Mouse (Mus musculus): ENCODE measurements around the gene Vmn1r55. TPM values are rescaled to one million over a fixed set of nuclear protein-coding genes. Genes with fewer than 3 reads are reported as not detected.
"Not testable (repeated sequence)": the region's sequence is repeated elsewhere in the genome, so short reads cannot be mapped to it uniquely, and the experiment has no call there.

The Vmn1r55 gene
- 0.01 TPM in 1 of 2 replicates, not detected in the other for polyA plus RNA-seq (2015; fragmentation: Nextera tagmentation; extraction: Ambion mirVana)

DNA sequence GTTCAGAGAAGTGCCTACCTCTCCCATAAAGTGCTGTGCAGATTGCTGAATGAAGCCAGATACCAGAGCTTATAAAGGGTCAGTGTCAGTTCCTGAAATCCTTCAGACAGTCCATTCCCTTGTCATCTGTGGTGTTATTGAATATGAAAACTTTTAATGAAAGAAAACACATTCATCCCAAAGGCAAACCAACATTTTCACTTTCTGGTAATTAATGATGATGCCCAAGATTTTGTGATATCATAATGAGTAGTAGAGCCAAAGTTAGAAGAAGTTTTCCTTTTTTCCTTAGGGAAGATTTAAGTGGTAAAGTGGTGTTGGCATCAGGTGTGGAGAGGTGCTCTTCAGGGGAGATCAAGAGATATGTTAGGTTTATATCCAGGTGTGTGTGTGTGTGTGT is at the start of gene Vmn1r55:
Vmn1r55 (minus strand) TSS at position 101 of the 400 bp plus-strand sequence.
- not testable (repeated sequence) for H3K9me3 ChIP-seq; ATAC-seq (replicated peaks); H3K4me3 ChIP-seq; H3K4me1 ChIP-seq; H3K27ac ChIP-seq (replicated peaks); H3K4me2 ChIP-seq (replicated peaks); H3K27me3 ChIP-seq; H3K36me3 ChIP-seq; H3K9ac ChIP-seq (replicated peaks)

- not testable (repeated sequence) for H3K4me2 ChIP-seq (replicated peaks); H3K36me3 ChIP-seq; H3K27me3 ChIP-seq; ATAC-seq (replicated peaks); H3K4me3 ChIP-seq; H3K9me3 ChIP-seq; H3K9ac ChIP-seq (replicated peaks); H3K4me1 ChIP-seq; H3K27ac ChIP-seq (replicated peaks)
Measured at GRCm38 (mm10) chr7:5196647-5197046, 47.2 kb upstream of the Vmn1r55 start, which contains the start of gene Vmn1r56. Gene Vmn1r56, minus strand, starts transcription at chr7:5196747.

GRCm38 (mm10) chr7:5125549-5126406 is 23.7 kb downstream of the Vmn1r55 start, which contains the start of gene Rasl2-9:
Gene Rasl2-9, minus strand, starts transcription at chr7:5125950.
- H3K4me1 ChIP-seq = 0 out of 2 replicates have a peak, but pooled peaks cover 6% of the 10 kb centered on the region
- peak within 1 kb of the TSS; percentile 63 for H3K4me2 ChIP-seq (replicated peaks)
- no peaks in the 10 kb centered on the region for H3K9me3 ChIP-seq
- peak; percentile 81 for ATAC-seq (replicated peaks)
- no peaks in the 10 kb centered on the region for H3K36me3 ChIP-seq
- peak within 1 kb of the TSS; percentile 45 for H3K4me3 ChIP-seq
- 19% methylated on average over 42 of the region's 42 CpGs for WGBS
- H3K27ac ChIP-seq (replicated peaks) = no peak within 1 kb of the TSS
- no peaks in the 10 kb centered on the region for H3K27me3 ChIP-seq
- peak within 1 kb of the TSS; percentile 46; the same call in 1 of the 2 replicates for H3K9ac ChIP-seq (replicated peaks)

- Histone ChIP-seq H3K4me3 (no peak overlapping the region), H3K4me1 (0 out of 2 replicates have a peak, but pooled peaks cover 6% of the 10 kb centered on the region), H3K27ac (replicated peaks) (no peak overlapping the region), H3K4me2 (replicated peaks) (no peak overlapping the region), H3K36me3 (no peaks in the 10 kb centered on the region), H3K9ac (replicated peaks) (no peak overlapping the region), H3K9me3 (no peaks in the 10 kb centered on the region), H3K27me3 (no peaks in the 10 kb centered on the region)
- 90% methylated on average over 8 of the region's 8 CpGs for WGBS
- ATAC-seq (replicated peaks) = no peak
Measured at GRCm38 (mm10) chr7:5125078-5125477, 24.4 kb downstream of the Vmn1r55 start.

- Histone ChIP-seq H3K9ac (replicated peaks) (no peak within 1 kb of the TSS), H3K27me3 (no peaks in the 10 kb centered on the region), H3K27ac (replicated peaks) (no peak within 1 kb of the TSS), H3K4me3 (no peak within 1 kb of the TSS), H3K36me3 (no peaks in the 10 kb centered on the region), H3K4me1 (no peaks in the 10 kb centered on the region), H3K9me3 (no peaks in the 10 kb centered on the region), H3K4me2 (replicated peaks) (no peak within 1 kb of the TSS)
- 89% methylated on average over 3 of the region's 3 CpGs for WGBS
- no peak for ATAC-seq (replicated peaks)
Measured at GRCm38 (mm10) chr7:5116850-5117249, 32.6 kb downstream of the Vmn1r55 start, which contains the start of gene Rfpl4. Gene Rfpl4, minus strand, starts transcription at chr7:5116950.

DNA sequence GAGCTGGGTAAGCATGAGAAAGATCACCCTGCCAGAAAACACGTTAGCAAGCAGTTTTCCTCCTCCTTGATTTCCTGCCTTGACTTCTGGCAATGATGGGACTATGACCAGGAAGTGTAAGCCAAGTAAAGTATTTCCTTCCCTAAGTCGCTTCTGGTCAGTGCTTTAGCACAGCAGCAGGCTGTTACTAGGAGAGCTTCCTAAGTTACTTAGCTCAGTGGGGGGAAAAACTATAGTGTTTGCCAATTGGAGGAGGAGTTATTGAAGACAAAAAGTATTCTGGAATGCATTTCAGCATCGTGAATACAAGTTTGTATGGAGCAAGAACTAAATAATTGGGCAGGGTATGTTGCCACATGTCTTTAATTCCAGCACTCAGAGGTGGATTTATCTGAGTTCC is 36.8 kb downstream of the Vmn1r55 start:
- 44% methylated on average over 3 of the region's 3 CpGs for WGBS
- no peak overlapping the region for H3K4me3 ChIP-seq
- H3K27me3 ChIP-seq = no peaks in the 10 kb centered on the region
- no peak overlapping the region for H3K27ac ChIP-seq (replicated peaks)
- H3K36me3 ChIP-seq = no peaks in the 10 kb centered on the region
- no peak for ATAC-seq (replicated peaks)
- H3K4me1 ChIP-seq = no peaks in the 10 kb centered on the region
- no peak overlapping the region for H3K9ac ChIP-seq (replicated peaks)
- no peak overlapping the region for H3K4me2 ChIP-seq (replicated peaks)
- no peaks in the 10 kb centered on the region for H3K9me3 ChIP-seq

- Histone ChIP-seq H3K36me3 (no peaks in the 10 kb centered on the region), H3K27me3 (no peaks in the 10 kb centered on the region), H3K9me3 (no peaks in the 10 kb centered on the region), H3K9ac (replicated peaks) (no peak overlapping the region), H3K4me3 (no peak overlapping the region), H3K27ac (replicated peaks) (no peak overlapping the region), H3K4me2 (replicated peaks) (no peak overlapping the region), H3K4me1 (no peaks in the 10 kb centered on the region)
- 81% methylated on average over 8 of the region's 8 CpGs for WGBS
- no peak for ATAC-seq (replicated peaks)
Measured at GRCm38 (mm10) chr7:5109301-5109700, 40.2 kb downstream of the Vmn1r55 start.

- Histone ChIP-seq H3K4me2 (replicated peaks) (no peak overlapping the region), H3K9ac (replicated peaks) (no peak overlapping the region), H3K4me3 (no peak overlapping the region), H3K27ac (replicated peaks) (no peak overlapping the region), H3K36me3 (no peaks in the 10 kb centered on the region), H3K9me3 (no peaks in the 10 kb centered on the region), H3K4me1 (no peaks in the 10 kb centered on the region), H3K27me3 (no peaks in the 10 kb centered on the region)
- ATAC-seq (replicated peaks) = no peak
- 81% methylated on average over 4 of the region's 4 CpGs for WGBS
Measured at GRCm38 (mm10) chr7:5108272-5108671, 41.2 kb downstream of the Vmn1r55 start.

DNA sequence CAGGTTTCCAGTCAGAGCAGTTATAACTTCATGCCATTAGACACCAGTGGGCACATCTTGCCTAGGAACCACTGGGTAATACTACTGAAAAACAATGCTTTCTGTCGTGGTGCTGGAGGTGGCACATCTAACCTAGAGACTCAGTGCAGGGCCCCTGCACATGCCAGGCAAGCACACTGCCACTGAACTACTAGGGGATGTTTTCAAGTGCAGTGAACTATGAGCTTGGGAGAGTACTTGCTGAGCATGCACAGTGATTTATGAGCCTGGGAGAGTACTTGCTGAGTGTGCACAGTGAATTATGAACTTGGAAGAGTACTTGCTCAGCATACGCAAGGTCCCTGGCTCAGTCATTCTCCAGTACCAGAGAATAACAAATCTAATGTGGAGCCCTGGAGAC is 46.9 kb downstream of the Vmn1r55 start:
- no peaks in the 10 kb centered on the region for H3K9me3 ChIP-seq
- no peak overlapping the region for H3K4me2 ChIP-seq (replicated peaks)
- H3K27me3 ChIP-seq = no peaks in the 10 kb centered on the region
- WGBS = 86% methylated on average over 2 of the region's 2 CpGs
- H3K27ac ChIP-seq (replicated peaks) = no peak overlapping the region
- H3K36me3 ChIP-seq = peaks cover 16% of the 10 kb centered on the region
- ATAC-seq (replicated peaks) = no peak
- no peak overlapping the region for H3K9ac ChIP-seq (replicated peaks)
- H3K4me1 ChIP-seq = no peaks in the 10 kb centered on the region
- H3K4me3 ChIP-seq = no peak overlapping the region

- Histone ChIP-seq H3K4me3 (no peak overlapping the region), H3K9me3 (no peaks in the 10 kb centered on the region), H3K27me3 (no peaks in the 10 kb centered on the region), H3K9ac (replicated peaks) (no peak overlapping the region), H3K36me3 (peaks cover 25% of the 10 kb centered on the region), H3K27ac (replicated peaks) (no peak overlapping the region), H3K4me1 (no peaks in the 10 kb centered on the region), H3K4me2 (replicated peaks) (no peak overlapping the region)
- WGBS = 93% methylated on average over 10 of the region's 10 CpGs
- no peak for ATAC-seq (replicated peaks)
Measured at GRCm38 (mm10) chr7:5101066-5101663, 48.3 kb downstream of the Vmn1r55 start.

GRCm38 (mm10) chr7:5099796-5100195 is 49.7 kb downstream of the Vmn1r55 start:
- H3K27me3 ChIP-seq = no peaks in the 10 kb centered on the region
- ATAC-seq (replicated peaks) = no peak
- no peak overlapping the region for H3K27ac ChIP-seq (replicated peaks)
- no peak overlapping the region for H3K4me3 ChIP-seq
- no peaks in the 10 kb centered on the region for H3K9me3 ChIP-seq
- H3K4me1 ChIP-seq = no peaks in the 10 kb centered on the region
- no peak overlapping the region for H3K4me2 ChIP-seq (replicated peaks)
- no peak overlapping the region for H3K9ac ChIP-seq (replicated peaks)
- 94% methylated on average over 3 of the region's 3 CpGs for WGBS
- peaks cover 38% of the 10 kb centered on the region for H3K36me3 ChIP-seq

- no peak overlapping the region for H3K4me2 ChIP-seq (replicated peaks)
- no peak overlapping the region for H3K4me3 ChIP-seq
- H3K4me1 ChIP-seq = no peaks in the 10 kb centered on the region
- WGBS = 95% methylated on average over 5 of the region's 5 CpGs
- H3K9ac ChIP-seq (replicated peaks) = no peak overlapping the region
- no peak overlapping the region for H3K27ac ChIP-seq (replicated peaks)
- H3K27me3 ChIP-seq = no peaks in the 10 kb centered on the region
- no peaks in the 10 kb centered on the region for H3K9me3 ChIP-seq
- peaks cover 47% of the 10 kb centered on the region for H3K36me3 ChIP-seq
- ATAC-seq (replicated peaks) = no peak
Measured at GRCm38 (mm10) chr7:5098769-5099168, 50.7 kb downstream of the Vmn1r55 start.
